Mouse (Mus musculus): ENCODE measurements around the gene Pla2g4e. TPM values are rescaled to one million over a fixed set of nuclear protein-coding genes. Genes with fewer than 3 reads are reported as not detected.

Gene Pla2g4e
- total RNA-seq (2023): not detected in 2 replicates

DNA sequence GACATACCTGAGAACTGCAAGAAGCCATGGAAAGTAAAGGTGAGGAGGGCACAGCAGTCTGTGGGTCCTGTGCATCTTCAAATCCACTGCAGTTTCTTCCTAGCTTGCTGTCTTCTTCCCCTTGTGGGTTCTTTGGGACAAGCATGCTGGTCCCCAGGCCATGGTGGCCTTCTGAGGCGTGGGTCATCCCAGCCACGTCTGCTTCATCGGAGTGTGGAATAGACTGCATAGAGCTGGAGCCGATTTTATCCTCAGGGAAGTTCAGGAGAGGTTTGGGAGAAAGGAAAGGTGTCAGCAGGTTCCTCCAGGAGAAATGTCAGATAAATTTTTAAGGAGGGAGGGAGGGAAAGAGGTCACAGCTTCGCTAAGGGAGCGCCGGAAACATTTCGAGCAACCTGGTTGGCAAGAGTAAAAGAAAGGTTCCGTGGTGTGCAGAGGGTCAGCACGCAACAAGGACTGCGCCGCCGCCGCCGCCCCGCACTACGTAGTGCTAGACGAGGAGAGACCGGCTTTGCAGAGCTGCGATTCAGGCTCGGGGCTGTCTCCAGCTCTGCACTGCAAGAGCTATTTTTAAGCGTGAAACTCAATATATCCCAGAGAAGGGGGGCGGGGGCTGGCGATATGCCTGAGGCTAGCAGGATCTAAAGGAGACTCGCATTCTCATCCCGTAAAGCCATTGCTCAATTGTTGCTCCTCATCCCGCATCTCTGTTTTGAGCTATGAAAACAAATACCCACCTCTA is at the start of gene Pla2g4e:
TSS of gene Pla2g4e (minus strand) at position 657 of the 742 bp plus-strand sequence.

DNA sequence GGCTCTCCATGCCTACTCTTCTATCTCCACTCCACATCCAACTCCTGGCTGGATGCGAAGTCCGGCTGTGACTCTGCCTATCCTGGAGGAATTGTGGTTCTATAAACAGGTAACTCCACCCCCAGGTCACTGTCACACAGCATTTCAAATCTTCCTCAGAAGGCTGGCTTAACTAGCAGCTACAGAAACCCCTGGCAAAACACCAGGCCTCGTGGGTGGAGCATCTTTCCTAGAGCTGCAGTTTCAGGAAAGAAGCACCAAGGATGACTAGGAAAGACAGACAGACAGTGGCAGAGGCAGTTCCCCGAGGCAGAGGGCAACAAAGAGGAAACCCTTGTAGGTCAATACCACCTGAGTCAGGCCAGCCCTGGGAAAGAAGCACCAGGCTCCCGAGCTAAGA is 43.9 kb upstream of the Pla2g4e start, which contains the start of gene Pla2g4d:
TSS of gene Pla2g4d (minus strand) at position 203 of the 400 bp plus-strand sequence.

DNA sequence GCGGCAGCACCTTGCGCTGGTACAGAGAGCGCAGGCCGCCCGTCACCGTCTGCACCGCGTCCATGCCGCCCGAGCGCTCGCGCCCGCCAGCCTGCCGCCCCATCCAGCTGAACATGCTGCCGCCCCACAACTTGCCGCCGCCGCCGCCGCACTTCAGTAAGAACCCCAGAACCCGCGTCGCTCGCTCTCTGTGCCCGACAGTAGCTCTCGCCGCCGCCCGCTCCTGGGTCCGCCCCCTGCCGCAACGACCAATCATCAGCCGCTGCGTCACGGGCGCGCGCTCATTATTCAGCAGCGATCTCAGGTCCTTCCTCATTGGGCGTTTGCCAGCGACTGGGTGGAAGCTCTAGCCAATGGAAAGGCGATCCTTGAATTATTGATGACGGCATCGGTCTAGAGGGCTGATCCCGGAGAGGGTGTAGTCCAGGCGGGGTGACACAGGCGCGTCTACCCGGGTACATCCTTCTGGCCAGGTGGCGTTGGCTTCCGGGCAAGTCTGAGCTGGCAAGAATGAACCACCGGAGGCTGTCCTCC is 90.7 kb downstream of the Pla2g4e start, which contains the start of gene Ehd4:
TSS of gene Ehd4 (minus strand) at position 246 of the 534 bp plus-strand sequence.

Other genes with a start within 250 kb of the Pla2g4e start
- 2.8 and 3.0 TPM in 2 replicates for gene Jmjd7, start 217.9 kb downstream of the Pla2g4e start, total RNA-seq (2023)
- gene Gm28042, start 217.8 kb downstream of the Pla2g4e start, total RNA-seq (2023): not detected in 2 replicates
- gene Pla2g4b, start 211.9 kb downstream of the Pla2g4e start, total RNA-seq (2023): 0.28 and 0.95 TPM in 2 replicates
- 70.0 and 83.0 TPM in 2 replicates for gene Ehd4, start 90.7 kb downstream of the Pla2g4e start, total RNA-seq (2023)
- gene Pla2g4d, start 43.9 kb upstream of the Pla2g4e start, total RNA-seq (2023): not detected in 2 replicates
- gene Pla2g4f, start 68.8 kb upstream of the Pla2g4e start, total RNA-seq (2023): not detected in 2 replicates
- gene Vps39, start 107.8 kb upstream of the Pla2g4e start, total RNA-seq (2023): 32.4 and 58.1 TPM in 2 replicates
- gene Ganc, start 158.6 kb upstream of the Pla2g4e start, total RNA-seq (2023): 14.4 and 19.1 TPM in 2 replicates
- gene Tmem87a, start 158.8 kb upstream of the Pla2g4e start, total RNA-seq (2023): 25.4 and 31.8 TPM in 2 replicates
- 0.27 and 0.82 TPM in 2 replicates for gene Capn3, start 210.7 kb upstream of the Pla2g4e start, total RNA-seq (2023)

All from neutrophil, adult 65 days (primary cell).